Mouse (Mus musculus) ovary, adult 18-20 months (tissue): Measurements from ENCODE around the gene Cdv3.

Experiments
- DNase-seq: peaks from one replicate; pipeline ENCODE4 v3.0.0; 2022; ENCODE audit warnings: low spot score, mixed read lengths

Cdv3 gene

DNA sequence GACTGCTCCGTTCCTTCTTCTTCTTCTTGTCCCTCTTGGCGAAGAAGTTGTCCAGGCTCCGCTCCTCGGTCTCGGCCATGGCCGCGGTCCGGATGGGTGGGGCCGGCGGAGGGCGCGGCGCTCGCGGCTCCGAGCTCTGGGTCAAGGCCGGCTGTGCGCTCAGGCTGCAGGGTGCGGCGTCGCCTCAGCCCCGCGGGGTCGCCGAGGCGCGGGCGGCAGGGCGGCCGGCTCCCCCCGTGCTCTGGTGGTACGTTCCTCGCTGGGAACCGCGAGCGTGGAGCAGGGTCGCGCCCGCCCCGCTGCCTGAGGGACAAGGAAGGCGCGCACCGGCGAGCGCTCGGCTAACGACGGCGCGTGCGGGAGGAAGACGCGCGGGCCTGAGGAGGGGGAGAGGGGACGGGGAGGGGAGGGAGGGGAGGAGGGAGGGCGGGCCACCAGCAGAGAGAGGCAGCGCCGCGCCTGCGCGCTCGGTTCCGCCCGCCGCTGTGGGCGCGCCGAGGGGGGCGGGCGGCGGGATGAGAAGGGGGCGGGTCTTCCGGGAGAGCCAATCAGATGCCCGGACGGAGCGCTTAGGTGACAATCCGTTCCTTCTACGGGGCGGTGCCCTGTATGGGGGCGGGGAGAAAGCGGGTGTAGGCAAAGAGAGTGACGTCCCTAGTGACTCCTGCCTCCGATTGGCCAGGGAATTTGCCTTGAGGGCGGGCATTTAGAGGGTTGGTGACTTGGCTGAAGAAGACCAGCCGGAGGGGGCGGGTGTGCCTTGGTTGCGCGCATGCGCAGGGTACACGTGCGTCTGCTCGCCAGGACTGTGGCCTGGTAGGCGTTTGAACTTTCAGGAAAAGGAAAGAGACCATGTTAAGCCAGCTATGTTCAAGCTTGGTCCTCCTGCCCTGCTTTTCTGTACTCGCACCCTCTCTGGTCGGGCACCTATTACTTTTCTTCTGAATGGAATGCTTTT lies at the start of gene Cdv3:
Gene Cdv3 (minus strand): TSS at position 551 of the 958 bp plus-strand sequence.
- peak; percentile 100 for DNase-seq

DNA sequence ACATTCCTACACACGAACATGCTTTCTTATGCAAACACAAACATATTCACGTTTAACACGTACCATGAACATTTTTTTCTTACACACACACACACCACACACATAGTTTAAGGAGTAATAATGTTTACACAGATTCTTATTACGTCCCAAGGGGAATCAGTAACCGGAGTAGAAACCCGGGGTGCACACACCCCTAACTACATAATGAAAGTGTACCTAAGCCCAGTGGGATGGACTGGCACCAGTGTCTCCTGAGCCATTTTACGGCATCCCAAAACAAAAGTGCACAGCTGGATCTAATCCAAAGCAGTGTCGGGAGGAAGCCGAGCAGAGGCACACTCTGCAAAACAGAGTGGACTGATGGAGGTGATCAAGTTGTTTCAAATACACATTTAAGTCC lies 47.8 kb upstream of the Cdv3 start:
- DNase-seq, result no peak

DNA sequence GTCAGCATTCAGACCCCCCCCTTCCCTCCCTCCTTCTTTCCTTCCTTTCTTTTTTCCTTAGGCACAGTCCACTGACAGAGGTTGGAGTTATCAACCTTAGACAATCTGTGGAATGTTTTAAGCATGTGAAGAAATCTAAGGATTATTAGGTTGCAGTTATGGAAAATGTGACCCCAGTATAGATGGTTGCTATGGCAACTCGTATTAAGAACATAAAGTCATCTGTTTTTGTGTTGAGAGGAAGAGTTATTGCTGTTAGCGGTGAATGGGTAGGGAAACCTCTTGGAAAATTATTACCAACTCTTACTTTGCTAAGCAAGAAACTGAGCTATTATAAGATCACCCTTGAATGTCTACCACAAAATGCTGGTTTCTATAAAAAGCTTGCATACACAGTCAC lies 43.5 kb upstream of the Cdv3 start:
- no peak for DNase-seq

DNA sequence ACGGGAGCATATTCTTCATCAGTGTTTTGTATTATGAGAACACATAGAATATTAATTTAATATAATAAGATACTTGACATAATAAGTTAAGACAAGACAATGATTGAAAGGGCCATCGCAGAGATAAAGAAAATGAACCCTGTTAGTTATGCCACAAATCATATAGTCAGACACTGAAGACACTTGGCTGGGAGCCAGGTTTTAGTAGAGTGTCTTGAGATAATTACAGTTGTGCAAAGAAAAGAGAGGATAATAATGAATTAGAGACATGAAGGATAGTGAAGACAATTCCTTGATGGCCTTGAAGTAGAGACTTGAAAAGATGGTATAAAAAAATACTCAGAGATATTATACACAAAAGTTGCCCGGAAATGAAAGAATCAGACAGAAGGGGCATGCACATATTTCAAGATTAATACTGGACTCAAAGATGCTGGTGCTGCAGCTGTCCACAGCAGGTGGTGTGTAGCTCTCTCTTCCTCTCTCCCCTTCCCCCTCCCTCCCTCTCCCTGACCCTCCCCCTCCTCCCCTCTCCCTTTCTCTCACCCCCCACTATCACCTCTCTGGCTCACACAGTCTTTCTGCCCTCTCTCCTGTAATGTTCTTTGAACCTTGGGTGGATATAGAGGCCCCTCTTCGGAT lies 42.6 kb upstream of the Cdv3 start:
- no peak for DNase-seq

DNA sequence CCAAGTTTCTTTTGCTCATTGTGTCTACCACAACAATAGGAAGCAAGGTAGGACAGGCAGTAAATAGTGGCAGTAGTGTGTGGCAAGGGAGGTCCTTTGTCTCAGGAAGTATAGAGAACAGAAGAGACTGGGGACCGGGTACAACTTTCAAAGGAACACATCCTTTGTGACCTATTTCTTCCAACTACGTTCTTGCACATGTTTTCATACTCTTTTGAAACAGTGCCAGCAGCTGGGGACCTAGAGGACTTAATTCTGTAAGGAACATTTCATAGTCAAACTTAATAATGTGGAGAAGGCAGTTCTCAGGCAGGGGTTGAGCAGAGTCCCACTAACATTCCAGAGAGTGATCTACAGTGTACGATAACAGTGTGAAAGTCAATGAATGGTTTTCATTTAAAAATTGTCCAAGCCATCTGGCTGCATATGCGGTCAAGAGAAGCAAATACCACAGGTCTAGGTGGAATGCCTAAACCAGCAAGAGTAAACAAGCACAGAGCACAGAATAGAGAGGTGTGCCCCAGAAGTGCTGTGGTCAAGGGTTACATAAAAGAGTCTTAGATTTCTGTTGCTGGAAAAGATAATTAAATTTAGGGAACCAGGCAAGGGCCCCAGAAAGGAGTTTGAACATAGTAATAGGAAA lies 37.8 kb upstream of the Cdv3 start:
- no peak for DNase-seq

DNA sequence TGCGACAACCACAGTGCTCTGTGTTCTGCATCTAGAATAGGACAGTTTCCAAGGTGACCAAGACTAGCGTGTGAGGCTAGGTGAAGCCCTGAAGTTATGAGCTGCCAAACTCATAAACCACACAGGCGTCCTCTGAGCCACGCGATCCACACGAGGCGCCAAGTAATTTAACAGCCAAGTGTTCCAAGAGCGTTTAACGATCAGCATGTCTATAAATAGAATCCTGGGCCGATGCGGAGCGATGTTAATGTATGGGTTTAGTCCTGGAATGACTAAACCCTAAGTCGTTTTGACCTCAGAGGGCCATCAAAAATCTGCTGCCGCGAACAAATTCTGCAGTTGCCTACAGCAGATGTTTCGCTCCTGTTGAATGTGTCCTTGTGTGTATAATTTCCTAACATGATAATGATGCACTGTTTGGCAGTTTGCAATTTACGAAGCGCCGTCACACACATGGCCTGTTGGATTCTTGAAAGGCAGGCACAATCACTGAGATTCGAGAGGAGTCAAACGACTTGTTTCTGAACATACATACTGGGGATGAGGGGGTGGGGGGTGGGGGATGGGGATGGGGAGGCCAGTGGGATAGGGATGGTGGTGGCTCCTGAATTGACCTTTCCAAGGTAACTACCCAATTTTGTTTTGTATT lies 33.0 kb upstream of the Cdv3 start:
- DNase-seq, result no peak

DNA sequence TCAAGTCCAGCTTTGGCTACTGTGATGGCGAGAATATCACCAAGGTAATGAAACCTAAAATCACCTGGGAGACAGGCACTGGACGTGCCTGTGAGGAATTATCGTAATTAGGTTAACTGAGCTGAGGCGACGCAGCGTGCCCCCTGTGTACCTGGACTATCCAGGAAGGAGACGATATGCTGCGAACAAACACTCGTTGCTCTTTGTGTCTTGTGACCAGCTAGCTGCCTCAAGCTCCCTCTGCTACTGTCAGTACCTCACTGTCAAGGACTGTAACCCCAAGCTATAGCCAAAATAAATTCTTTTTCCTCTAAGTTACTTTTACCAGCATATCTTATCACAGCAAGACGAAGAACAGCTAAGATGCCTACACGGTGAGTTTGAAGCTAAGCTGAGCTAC lies 27.6 kb upstream of the Cdv3 start:
- no peak for DNase-seq

DNA sequence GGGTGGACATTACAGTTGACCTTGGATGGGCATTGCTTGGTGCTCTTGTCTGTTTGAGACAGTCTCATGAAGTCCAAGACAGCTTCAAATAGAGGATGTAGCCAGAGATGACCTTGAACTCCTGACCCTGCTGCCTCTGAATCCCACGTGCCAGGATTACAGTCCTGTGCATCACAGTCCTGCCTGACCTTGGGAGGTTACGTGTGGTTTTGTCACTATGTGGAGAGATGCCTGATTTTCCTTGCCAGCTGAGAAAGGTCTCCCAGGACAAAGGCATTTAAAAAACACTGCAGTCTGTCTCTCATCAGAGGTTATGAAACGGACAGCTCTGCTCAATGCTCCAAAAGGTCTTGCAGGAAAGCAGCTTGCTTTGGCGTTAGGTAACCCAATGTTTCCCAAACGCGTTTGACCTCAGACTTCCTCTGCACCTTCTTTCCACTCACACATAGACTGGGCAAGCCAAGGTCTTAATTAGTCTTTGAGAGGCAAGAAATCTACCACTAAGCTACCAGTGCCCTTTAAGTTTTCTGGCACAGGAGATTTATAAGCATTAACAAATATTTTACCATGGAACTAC lies 26.2 kb upstream of the Cdv3 start:
- DNase-seq, result no peak

DNA sequence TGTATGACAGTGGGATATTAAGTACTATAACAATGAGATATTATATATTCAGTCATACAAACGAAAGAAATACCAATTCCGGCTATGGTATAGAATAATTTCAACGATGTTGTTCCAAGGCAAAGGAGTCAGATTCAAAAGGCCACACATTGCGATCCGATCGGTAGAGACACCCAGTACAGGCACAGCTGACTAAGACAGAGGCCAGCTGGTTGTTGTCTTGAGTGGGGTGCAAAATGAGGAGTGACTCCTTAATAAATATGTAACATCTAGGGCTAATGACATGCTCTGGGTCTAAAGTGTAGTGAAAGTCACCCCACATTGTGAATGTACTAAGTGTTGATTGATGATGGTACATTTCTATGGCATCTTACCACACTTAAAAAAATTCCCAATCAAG lies 23.6 kb upstream of the Cdv3 start:
- no peak for DNase-seq

DNA sequence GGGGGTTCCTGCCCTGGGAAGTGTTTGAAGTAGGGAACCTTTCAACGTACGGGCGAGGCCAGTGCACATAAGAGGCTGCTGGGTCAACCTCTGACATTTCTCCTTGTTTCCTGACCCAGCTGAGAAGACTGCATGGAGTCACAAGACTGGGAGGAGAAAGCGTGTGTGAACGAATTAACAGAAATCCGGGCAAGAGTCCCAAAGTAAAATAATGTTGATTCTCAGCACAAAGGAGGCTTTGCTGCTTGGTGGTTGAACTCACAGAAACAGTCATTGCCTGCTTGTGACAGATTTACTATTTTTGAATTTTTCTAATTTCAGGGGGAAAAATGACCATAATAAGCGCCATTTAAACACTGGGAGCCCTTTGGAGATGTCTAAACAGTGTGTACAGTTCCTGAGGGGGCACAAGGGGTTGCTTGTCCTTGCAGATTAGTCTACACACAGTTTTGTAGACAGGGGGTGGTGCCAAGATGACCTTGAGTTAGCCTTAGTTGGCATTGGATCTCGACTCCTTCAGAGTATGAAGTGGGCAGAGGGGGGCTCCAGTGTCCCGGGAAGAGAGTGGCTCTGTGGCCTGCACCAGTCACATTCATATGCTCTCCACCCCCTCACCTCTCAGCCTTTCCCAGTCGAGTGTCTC lies 21.5 kb upstream of the Cdv3 start:
- DNase-seq, result peak; percentile 60

DNA sequence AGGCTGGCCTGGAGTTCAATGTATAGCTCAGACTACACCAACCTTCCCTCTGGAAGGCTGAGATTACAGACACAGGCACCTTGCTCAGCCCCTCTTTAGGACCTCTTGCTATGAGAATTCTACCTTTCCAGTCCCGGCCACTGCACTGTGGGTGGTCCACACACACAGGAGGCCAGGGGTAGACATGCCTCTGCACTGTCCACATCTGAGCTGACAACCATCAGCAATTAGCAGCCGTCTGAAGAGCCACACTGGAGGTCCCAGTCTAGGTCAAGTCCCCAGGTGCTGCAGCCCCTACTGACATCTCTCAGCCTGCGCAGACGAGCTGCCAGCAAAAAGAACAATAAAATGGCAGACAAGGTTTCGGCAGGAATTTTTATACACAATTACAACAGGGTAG lies 20.9 kb upstream of the Cdv3 start:
- no peak for DNase-seq

DNA sequence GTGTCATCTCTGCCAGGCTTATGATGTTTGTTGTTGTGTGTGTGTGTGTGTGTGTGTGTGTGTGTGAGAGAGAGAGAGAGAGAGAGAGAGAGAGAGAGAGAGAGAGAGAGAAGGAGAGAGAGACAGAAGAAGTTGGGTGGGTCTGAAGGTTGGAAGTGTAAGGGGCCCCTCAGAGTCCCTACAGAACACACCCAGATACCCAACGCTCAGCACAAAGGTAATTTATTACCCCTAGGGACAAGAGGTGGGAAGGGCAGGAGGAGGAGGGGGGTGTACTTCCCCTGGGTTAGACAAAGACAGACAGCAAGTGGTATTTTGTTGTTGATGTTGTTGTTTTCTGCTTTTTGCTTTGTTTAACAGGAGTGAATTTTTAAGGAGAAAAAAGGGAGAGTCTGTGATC lies 20.0 kb upstream of the Cdv3 start:
- DNase-seq, result no peak

DNA sequence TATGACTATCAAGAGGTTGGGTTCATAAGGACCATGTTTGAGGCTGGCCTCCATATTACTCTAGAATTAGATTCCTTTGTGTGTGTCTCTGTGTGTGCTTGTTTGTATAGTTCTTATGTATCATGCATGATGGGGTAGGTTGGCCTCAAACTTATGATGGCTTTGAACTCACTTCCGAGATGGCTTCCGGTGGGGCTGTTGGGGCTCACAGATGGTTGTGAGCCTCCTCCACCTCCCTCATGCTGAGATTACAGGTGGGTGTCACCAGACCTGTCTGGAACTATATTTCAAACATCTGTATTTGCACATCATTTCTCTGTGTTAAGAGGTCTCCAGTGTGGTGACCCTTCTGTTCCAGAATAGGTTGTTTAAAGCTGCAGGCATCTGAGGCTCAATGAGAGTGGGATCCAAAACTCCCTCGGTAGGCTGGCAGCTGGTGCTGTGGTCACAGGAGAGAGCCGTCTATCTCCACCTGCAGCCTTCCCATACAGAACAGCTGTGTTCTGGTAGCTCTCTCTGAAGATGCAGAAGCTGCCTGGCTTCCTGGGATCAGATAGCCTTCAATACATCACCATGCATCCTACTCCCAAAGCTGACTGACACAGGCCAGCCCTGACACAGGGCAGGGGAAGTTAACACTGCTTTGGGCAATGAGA lies 18.6 kb upstream of the Cdv3 start:
- no peak for DNase-seq

DNA sequence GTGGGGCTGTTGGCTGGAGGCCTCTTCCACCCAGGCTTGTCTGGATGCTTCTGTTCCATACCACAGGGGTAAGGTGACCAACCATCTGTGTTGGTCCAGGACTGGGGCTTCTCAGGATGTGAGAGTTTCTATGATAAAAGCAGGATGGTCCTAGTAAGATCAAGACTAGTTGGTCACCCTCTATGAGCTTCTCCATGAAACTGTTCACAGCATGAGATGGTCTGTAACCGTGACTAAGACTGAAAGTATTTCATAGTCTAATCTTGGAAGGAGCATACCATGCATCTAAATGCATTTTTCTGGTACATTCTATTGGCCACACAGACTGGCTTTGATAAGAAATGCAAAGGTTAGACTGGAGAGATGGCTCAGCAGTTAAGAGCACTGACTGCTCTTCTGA lies 17.9 kb upstream of the Cdv3 start:
- no peak for DNase-seq

DNA sequence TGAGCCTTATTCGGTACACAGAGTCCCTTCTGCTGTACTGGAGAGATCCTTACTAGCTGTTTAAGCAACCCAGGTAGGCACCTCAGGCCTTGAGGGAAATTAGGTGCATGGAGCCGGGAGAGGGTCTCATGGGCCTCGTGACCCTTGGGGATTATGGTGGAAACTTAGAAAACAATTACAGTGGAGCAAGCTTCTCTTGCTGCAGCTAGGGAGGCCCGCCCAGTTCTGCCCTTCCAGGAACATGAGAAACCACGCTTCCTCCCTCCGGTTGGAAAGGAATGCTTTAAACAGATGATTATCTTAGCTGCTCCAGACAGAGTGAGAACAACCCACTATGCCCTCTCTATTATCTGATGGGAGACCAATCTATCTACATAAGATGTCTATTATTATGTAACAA lies 17.3 kb upstream of the Cdv3 start:
- DNase-seq, result no peak

DNA sequence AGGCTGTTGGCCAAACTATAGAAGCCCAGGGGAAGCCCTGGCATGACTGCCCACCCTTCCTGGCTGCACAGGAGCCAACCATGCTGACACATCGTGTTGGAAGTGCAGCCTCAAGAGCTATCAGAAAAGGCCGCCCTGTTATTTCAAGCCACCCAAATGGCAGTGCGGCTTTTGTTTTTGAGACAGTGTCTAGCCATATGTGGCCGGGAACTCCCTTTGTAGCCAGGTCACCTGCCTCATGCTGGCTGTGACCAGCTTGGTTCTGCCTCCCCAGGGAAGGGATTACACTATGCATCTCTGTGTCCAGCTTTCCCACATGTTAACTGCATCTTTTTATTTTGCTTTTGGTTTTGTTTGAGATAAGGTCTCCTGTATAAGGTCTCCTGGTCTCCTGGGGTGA lies 14.9 kb upstream of the Cdv3 start:
- no peak for DNase-seq

DNA sequence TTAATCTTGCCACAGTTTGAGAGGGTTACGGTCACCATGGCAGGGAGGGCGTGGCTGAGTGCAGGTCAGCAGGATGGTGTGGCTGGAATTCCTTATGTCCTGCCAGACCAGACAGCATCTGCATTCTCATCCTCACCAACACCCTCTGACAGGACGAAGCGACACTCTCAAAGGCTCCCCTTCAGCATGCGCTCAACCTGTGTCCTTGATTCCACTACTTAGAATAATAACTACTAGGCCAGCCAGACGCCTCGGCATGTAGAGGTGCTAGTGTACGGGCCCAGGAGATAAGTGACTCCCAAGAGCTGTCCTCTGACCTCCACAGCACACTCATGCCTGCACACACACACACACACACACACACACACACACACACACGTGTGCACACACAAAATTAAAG lies 13.6 kb upstream of the Cdv3 start:
- DNase-seq, result no peak

DNA sequence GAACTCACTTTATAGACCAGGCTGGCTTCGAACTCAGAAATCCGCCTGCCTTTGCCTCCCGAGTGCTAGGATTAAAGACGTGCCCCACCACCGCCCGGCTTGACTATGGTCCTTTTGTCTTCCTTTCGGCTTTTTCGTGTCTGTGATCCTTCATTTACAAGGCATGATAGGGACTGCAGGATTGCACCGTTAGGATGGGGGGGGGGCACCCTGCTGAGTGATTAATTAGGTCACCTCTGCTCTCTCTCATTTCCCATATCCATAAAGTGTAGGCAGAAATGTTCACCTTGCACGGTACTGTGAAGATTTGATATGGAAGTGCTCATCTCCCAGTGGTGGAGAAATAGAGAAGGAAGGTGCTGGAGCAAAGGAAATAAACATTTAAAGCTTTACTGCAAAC lies 13.0 kb upstream of the Cdv3 start:
- DNase-seq, result no peak

DNA sequence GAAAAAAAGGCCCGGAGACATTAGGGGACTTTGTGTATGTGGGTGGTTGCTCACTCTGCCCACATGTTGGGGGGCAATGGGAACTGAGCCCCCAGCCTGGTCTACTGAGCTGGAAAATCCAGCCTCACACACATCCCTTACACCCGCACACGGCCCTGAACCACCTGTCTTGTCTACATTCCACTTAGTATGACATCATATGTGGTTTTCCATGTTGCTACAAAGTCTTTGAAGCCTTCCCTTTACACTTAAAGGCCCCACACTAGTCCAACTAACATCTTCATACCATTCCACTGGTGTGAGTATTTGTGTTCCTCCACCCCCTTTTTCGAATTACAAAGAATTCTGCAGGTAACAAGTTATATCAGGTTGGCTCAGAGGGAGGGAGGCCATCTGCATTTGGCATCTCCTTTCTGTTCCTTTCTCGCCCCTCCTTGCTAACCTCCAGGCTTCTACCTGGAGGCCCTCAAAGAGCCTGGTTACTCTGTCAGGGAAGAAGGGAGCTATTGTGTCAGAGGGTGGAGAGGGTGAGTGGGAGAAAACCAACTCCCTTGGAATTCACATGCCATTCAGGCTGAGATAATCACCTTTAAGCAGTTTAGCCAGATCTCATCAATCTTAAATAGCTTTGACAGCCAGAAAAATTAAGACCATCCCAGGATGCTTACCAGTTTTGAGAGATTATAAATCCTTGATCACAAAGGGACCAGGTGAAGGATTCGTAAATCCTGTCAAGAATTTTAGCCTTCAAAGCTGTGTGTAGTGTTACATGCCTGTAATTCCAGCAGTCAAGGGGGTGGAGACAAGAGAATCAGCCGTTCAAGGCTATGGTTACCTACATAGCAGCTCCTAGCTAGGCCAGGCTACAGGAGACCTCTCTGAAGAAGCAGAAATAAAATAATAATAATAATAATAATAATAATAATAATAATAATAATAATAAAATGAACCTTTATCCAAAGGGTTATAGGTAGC lies 11.0 kb upstream of the Cdv3 start:
- DNase-seq, result no peak
